Mouse (Mus musculus) MEL (cell line): ENCODE measurements around the gene Klf12.

Source experiments
- CTCF ChIP-seq, 3 experiments: IDR thresholded peaks in 2 of 3; conservative IDR thresholded peaks in 1 of 3; 2 replicates each; pipeline ENCODE4 v1.5.1; 2011 to 2012; ENCODE audit warnings: low read length in 3 of 3, low read depth in 2 of 3, mild to moderate bottlenecking in 2 of 3, improper control_type of control experiment in 1 of 3, inconsistent platforms in 1 of 3, mixed read lengths in 1 of 3, moderate library complexity in 1 of 3; ENCODE audit not compliant: control insufficient read depth in 1 of 3, insufficient read depth in 1 of 3, poor library complexity in 1 of 3, severe bottlenecking in 1 of 3
- POLR2A ChIP-seq, 2 experiments: IDR thresholded peaks; 2 replicates each; pipeline ENCODE4 v1.6.1; 2011 to 2012; ENCODE audit warnings: low read length in 2 of 2, mild to moderate bottlenecking in 2 of 2, control low read depth in 1 of 2, improper control_type of control experiment in 1 of 2, low read depth in 1 of 2, moderate library complexity in 1 of 2; ENCODE audit not compliant: control insufficient read depth in 1 of 2, insufficient read depth in 1 of 2, poor library complexity in 1 of 2
- RAD21 ChIP-seq: IDR thresholded peaks from 2 replicates; pipeline ENCODE4 v1.6.1; 2011; ENCODE audit warnings: mild to moderate bottlenecking, low read depth, low read length, improper control_type of control experiment
- ZNF384 ChIP-seq: IDR thresholded peaks from 2 replicates; pipeline ENCODE4 v1.6.1; 2012; ENCODE audit warnings: low read depth, mild to moderate bottlenecking, inconsistent platforms, low read length, improper control_type of control experiment

DNA sequence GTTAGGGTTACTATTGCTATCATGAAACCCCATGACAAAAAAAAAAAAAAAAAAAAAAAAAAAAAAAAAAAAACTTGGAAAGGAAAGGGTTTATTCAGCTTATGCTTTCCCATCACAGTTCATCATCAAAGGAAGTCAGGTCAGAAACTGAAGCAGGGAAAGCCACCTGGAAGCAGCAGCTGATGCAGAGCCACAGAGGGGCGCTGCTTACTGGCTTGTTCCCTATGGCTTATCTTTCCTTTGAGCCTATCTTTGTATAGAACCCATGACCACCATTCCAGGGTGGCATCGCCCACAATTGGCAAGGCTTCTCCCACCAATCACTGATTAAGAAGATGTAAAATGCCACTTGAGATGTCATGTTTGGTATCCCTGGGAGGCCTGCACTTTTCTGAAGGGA, 119.4 kb downstream of the Klf12 start:
- TF ChIP-seq CTCF (IDR thresholded peaks at IDR 0.05 in 2 of 3, conservative IDR thresholded peaks at IDR 0.05 in 1 of 3; ENCODE audit: control insufficient read depth in 1 of 3, insufficient read depth in 1 of 3, low read depth in 2 of 3, low read length in 3 of 3, poor library complexity in 1 of 3, severe bottlenecking in 1 of 3) (no peak), ZNF384 (no peak), POLR2A (IDR thresholded peaks at IDR 0.05; ENCODE audit: control insufficient read depth in 1 of 2, insufficient read depth in 1 of 2, low read depth in 1 of 2, low read length in 2 of 2, poor library complexity in 1 of 2) (no peak), RAD21 (no peak)
